Mouse (Mus musculus): ENCODE results near the gene Fabp3.

- TF ChIP-seq CTCF (IDR thresholded peaks at IDR 0.05; ENCODE audit: low read depth, low read length) (no peak), GATA1 (IDR thresholded peaks at IDR 0.05; ENCODE audit: borderline replicate concordance, low read length) (no peak), POLR2AphosphoS5 (IDR thresholded peaks at IDR 0.05; ENCODE audit: insufficient replicate concordance, low read depth, low read length) (no peak), TAL1 (conservative IDR thresholded peaks at IDR 0.05; ENCODE audit: low read depth, low read length) (no peak), GATA2 (IDR thresholded peaks at IDR 0.05; ENCODE audit: borderline replicate concordance, low read depth, low read length) (no peak)
These were observed 29.3 kb upstream of the Fabp3 start, which contains the start of gene Serinc2 for GRCm38 (mm10) chr4:130279105-130279504.

All from G1E (cell line).